Mouse (Mus musculus) kidney, embryonic 15.5 days (tissue): ENCODE measurements around the gene Zfp382. TPM values are rescaled to one million over a fixed set of nuclear protein-coding genes. Genes with fewer than 3 reads are reported as not detected.

ENCODE experiments used
- microRNA-seq: library from miRNA; unstranded; fragments of <30 nt; microRNA quantifications from one replicate; pipeline ENCODE4, GENCODE M21; 2016
- polyA plus RNA-seq: library from polyadenylated mRNA; unstranded; fragments of >200 nt; fragmentation: Nextera tagmentation; extraction: Ambion mirVana; gene quantifications from 2 replicates; pipeline ENCODE4 v1.2.1, GENCODE M21; 2015

The Zfp382 gene
- polyA plus RNA-seq, 1 experiment from 2014 or later: 8.6 TPM

Small RNAs within 50 kb of the gene (microRNA-seq; reads per million reads assigned to microRNA genes)
- not detected for gene Gm23368

Other genes with a start within 250 kb of the Zfp382 start
- gene Zfp27, start 215.4 kb upstream of the Zfp382 start, polyA plus RNA-seq: 9.5 and 10.8 TPM in 2 replicates
- gene Zfp383, start 213.7 kb upstream of the Zfp382 start, polyA plus RNA-seq: 5.2 and 5.8 TPM in 2 replicates
- gene Zfp74, start 167.9 kb upstream of the Zfp382 start, polyA plus RNA-seq: 12.0 and 12.2 TPM in 2 replicates
- 17.7 and 19.5 TPM in 2 replicates for gene Zfp568, start 138.0 kb upstream of the Zfp382 start, polyA plus RNA-seq
- gene Zfp14, start 70.6 kb upstream of the Zfp382 start, polyA plus RNA-seq: 3.0 and 4.0 TPM in 2 replicates
- gene Zfp82, start 49.0 kb upstream of the Zfp382 start, polyA plus RNA-seq: 3.9 and 5.5 TPM in 2 replicates
- 1.1 and 2.4 TPM in 2 replicates for gene Gm26920, start 31.5 kb upstream of the Zfp382 start, polyA plus RNA-seq
- gene Zfp566, start 31.4 kb upstream of the Zfp382 start, polyA plus RNA-seq: 12.2 and 15.9 TPM in 2 replicates
- 109 and 114 TPM in 2 replicates for gene Zfp260, start 27.2 kb upstream of the Zfp382 start, polyA plus RNA-seq
- 17.8 and 20.2 TPM in 2 replicates for gene Zfp146, start 47.8 kb downstream of the Zfp382 start, polyA plus RNA-seq
- 11.1 and 11.7 TPM in 2 replicates for gene Cox7a1, start 62.2 kb downstream of the Zfp382 start, polyA plus RNA-seq
- gene Capns1, start 76.9 kb downstream of the Zfp382 start, polyA plus RNA-seq: 90.8 and 98.8 TPM in 2 replicates
- gene Polr2i, start 110.0 kb downstream of the Zfp382 start, polyA plus RNA-seq: 148 and 152 TPM in 2 replicates
- 174 and 190 TPM in 2 replicates for gene Tbcb, start 110.3 kb downstream of the Zfp382 start, polyA plus RNA-seq
- gene Ovol3, start 113.8 kb downstream of the Zfp382 start, polyA plus RNA-seq: not detected in 2 replicates
- gene Thap8, start 158.2 kb downstream of the Zfp382 start, polyA plus RNA-seq: 0.59 and 0.61 TPM in 2 replicates
- 8.6 and 9.9 TPM in 2 replicates for gene Wdr62, start 158.5 kb downstream of the Zfp382 start, polyA plus RNA-seq
- 33.3 and 36.5 TPM in 2 replicates for gene Clip3, start 169.8 kb downstream of the Zfp382 start, polyA plus RNA-seq
- 94.7 and 95.7 TPM in 2 replicates for gene Alkbh6, start 186.8 kb downstream of the Zfp382 start, polyA plus RNA-seq
- gene Syne4, start 192.9 kb downstream of the Zfp382 start, polyA plus RNA-seq: 88.2 and 97.7 TPM in 2 replicates
- gene E130208F15Rik, start 199.8 kb downstream of the Zfp382 start, polyA plus RNA-seq: 2.6 TPM in 1 of 2 replicates, not detected in the other
- 17.3 and 18.7 TPM in 2 replicates for gene Sdhaf1, start 202.0 kb downstream of the Zfp382 start, polyA plus RNA-seq
- 6.5 and 7.2 TPM in 2 replicates for gene Lrfn3, start 240.8 kb downstream of the Zfp382 start, polyA plus RNA-seq